Mouse (Mus musculus) kidney, postnatal 25 days (tissue): ENCODE results near the gene Med17.

Experiments used
- DNase-seq, 2 experiments: peaks; one replicate each; pipeline ENCODE4 v3.0.0; 2021; ENCODE audit warnings: mixed read lengths in 2 of 2

Gene Med17

DNA sequence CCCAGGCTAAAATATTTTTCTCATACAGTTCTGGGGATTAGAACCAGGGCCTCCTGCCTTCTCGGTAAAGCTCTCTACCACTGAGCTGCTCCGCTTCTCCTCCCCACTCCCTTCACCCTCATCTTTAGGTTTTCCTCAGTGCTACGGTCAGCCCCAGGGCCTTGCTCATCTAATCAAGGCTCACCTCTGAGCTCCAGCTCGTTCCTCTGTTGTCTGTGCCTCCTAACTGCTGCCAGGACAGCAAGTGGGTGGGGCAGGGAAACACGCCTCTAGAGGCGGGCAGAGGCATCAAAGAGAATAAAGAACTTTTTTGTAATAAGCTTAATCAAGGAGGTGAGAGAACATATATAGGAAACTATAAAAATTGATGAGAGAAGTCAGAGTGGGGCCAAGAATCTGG lies 8.1 kb upstream of the Med17 start:
- DNase-seq, result no peak

DNA sequence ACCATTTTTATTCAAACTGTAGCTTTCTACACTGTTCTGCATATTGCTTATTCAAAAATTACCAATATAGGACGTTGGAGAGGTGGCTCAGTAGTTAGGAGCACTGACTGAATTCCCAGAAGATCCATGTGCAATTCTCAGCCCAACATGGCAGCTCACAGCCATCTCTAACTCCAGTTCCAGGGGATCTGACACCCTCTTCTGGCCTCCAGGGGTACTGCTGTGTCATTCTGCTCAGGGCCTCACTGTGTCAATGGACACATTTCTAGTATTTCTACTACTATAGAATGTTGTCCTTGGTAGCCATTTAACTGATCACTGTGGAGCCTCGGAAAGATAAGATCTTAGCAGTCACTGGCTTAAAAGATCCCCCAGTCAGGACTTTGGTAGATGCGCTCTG lies 5.7 kb upstream of the Med17 start:
- DNase-seq, result peak in 1 of 2 experiments; percentile 54

DNA sequence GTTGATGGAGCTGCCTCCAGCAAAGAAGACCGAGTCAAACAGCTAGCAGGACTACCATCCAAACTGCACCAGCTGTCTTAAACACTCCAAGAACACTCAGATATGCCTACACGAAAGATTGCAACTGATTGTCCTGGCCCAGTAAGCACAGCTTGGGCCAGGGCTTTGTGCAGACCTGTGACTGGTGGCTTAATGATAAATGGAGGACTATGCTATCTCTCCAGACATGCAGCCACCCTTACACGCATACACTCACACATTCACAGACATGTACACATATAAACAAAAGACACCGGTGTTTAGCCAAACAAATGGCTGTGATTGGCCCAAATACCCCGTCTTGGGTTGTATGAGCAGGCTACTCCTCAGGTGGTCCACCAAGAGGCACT lies 754 bp upstream of the Med17 start:
- DNase-seq, result no peak

DNA sequence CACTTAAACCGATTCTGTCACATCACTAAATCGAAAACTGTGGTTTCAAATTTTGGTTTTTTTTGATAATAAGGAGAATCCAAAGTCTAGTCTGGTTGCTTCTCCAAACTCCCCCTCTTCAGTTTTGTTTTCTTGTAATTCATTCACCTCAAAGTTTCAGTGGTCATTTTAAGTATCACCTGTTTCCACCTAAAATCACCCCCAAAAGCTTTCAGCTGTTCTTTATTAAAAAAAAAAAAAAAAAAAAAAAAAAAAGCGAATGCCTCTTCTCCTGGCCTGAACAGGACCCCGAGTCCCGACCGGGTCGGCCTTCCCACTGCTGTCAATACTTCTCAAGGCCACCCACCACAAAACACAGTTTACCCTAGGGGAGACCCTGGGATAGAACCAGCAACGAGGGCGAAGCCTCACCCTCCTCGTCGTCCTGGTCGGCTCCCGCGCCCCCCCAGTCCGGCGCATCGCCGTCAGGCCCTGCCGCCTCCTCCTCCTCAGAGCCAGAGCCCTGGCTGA lies 537 bp downstream of the Med17 start:
- no peak for DNase-seq

DNA sequence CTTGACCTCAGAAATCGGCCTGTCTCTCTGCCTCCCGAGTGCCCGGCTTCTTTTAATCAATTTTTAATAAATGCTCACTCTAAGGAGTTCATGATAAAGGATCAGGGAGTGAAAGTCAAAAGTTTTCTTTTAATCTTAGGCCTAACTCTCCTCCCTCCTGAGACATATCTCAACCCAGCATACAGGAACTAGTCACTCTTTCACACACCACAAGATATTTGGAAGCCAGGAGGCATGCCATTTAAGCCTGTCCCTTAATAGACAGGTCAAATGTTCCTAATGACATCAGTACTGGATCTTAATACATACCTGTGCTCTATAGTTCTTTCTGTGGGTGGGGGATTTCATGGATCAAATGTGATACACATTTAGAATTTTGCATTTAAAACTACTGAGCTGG lies 1.4 kb downstream of the Med17 start:
- DNase-seq, result no peak

DNA sequence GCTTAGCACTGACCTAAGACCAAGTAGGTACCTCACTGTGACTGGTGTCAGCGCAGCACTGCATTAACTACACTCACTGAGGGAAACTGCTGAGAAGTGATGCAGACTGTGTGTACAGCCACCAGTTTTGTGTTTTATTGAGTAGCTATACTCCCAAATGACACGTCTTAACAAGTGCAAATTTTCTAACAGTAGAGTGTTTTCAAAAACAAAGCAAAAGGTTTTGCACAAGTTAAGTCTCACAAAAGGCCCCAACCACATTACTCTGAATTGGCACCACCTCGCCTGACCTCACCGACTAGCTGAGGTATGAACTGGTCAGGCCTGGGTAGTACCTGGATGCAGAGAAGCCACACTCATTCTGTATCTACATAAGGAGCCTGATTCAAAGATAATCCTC lies 2.9 kb downstream of the Med17 start:
- no peak for DNase-seq

DNA sequence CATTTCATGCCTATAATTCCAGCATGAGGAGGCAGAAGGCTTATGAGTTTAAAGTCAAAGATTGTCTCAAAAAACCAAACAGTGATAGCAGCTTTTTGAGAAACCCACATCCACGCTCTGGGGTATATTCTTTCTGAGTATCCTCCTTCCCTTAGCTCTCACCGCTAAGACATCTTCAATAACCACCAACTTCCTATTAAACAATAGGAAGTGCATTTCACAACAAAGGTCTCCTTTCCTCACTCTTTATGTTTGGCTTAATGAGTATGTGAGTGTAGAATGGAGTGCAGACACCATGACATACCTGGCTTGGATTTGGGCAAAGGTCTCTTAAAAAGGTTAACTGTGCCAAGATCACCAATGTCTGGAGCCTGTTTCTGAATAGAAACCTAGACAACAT lies 5.8 kb downstream of the Med17 start:
- no peak for DNase-seq

DNA sequence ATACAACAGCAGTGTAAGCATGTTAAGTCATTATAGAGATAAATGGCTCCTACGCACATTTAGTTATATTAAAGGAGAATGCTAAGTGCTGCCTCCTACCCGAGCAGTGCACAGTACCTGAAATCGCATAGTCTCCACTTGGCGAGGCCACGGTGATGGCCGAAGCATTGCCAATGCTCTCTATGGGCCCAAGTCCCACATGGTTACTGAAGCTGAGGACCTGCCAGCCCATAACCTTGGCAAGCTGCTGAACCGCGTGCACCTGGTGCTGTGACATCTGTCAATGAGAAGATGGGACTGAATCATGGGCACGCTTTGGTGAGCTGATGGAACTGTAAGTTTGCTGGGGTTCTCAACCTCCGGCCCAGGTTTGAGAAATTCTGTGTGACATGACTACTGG lies 16.2 kb downstream of the Med17 start:
- DNase-seq, result no peak

DNA sequence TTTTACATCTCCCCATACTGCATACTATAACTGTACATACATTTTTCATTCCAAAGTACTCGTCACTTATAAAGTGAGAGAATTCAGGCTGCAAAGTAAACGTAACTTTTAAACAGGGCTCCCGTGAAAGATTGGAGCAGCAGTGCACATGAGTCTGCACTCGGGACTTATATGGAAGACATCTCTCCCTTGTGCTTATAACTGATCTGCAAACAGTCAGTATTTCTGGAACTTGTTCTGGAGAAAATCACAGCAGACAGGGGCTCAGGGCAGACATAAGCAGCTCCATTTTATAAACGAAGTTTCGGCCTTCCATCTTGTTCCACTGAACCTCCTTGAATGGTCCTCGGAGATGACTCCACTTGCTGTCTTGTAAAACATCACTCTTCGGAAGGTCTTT lies 17.8 kb downstream of the Med17 start:
- DNase-seq, result no peak

DNA sequence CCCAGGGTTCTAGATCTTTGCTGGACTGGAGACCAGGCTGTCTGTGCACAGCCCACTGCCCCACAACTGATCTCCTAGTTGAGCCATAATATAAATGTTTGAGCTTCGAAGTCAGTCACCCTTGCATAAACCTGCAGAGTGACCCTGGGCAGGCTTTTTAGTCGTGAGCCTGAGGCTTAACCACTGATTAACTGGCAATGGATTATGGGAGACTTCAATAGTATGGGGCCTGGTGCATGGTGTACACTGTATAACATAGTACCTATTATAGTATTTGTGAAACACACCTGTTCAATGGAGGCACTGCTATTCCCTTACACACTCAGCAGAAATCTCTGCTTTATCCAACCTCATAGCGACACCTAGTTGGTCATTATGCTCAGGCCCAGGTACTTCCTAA lies 23.5 kb downstream of the Med17 start:
- DNase-seq, result no peak

DNA sequence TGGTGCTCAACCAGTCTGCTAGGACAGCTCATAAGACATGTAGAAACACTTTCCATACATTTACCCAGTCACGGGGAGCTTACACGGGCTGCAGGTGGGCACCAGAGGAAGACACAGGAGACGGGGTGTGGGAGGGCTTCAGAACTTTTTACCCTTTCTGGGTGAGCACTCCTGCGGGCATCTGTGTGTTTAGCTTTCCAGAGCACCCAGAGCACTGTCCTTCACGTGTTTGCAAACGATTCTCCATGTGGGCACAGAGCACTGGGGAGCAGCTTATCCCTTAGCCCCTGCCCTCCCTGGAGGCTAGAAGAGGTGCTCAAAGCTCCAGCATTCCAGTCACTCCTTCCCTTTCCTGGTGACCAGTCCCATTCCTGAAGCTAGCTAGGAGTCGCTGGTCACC lies 25.2 kb downstream of the Med17 start:
- peak in 1 of 2 experiments; percentile 67 for DNase-seq

DNA sequence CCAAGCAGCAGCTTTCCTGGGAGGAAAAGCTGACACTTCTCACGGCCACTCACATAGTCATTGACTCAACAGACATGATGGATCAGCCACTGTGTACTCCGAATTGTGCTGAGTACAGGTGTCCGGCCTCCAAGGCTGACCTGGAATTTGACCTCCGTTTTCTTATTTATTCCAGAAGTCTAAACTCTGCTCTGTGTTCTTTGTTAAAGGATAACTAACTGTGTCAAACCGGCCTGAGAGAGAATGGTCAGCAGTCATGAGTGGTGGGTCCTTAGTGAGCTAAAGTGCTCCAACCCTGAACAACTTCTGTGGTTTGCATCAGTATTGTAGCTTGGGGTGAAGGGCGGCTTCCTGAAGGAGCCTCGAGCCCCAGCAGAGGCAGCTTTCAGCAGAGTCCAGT lies 27.5 kb downstream of the Med17 start:
- peak; percentile 62 to 84 for DNase-seq

DNA sequence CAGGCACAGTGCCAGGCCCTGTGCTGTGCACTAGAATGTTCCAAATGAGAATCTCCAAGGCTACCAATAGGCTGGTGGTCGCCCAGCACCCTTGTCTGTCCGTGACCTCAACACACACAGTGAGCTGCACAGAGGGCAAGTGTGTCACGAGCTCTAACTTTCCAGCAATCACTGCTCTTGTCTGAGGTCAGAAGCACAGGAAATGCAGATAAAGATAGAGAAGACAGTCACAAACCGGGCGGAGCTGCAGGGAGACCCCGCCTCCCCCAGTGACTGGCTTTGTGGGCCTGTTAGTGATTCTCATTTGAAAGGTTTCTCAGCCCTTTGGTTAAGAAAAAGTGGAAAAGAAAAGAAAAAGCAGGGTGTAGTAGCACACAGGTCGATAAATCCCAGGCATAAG lies 29.4 kb downstream of the Med17 start:
- peak; percentile 36 to 62 for DNase-seq

DNA sequence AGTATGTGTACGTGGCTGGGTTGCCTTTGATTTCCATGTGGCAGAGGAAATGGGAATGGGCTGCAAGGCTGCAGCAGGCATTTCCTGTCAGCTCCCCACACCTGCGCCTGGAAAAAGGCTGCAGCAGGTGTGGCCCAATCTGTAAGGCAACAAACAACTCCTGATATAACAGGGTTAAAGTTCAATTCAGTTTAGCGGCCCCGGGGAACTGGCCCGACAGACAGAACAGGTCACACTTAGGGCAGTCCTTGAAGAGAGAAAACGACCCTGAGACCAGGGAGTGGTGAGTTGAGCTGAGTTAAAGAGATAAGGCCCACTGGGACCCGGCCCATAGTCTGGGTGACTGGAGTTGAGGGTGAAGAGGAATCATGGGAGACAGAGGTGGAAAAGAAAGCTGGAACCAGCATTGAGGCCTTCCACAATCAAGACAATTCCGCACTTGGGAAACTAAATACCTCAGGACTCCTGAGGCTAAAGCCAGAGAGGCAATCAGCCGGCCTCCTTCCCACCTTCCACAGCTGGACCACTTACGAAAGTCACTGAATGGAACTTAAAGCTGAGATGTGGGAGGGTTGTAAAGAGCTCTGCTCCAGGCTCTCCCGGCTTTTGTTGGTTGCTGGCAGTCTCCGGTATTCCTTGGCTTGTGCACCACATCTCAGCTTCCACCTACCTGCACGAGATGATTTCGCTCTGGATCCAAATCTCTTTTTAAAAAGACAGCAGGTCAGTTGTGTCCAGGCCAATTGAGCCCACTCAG lies 34.2 kb downstream of the Med17 start:
- peak; percentile 22 to 69 for DNase-seq

DNA sequence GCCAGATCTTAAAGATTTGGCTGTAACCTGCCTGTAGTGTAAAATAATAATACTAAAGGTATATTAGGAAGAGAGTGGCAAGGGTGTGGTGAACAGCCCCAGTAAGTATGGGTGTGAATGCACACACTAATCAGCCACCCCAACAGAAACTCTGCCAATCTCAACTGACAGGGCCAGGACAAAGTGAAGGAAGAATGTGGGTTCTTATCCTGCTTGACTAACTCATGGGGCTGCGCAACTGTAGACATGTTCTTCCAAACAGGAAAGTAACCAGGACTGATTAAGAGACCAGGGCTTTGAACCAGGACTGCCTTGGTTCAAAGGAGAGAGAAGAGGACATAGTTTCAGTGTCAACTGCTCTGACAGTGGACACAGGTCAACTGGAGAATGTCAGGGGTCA lies 37.6 kb downstream of the Med17 start:
- no peak for DNase-seq

DNA sequence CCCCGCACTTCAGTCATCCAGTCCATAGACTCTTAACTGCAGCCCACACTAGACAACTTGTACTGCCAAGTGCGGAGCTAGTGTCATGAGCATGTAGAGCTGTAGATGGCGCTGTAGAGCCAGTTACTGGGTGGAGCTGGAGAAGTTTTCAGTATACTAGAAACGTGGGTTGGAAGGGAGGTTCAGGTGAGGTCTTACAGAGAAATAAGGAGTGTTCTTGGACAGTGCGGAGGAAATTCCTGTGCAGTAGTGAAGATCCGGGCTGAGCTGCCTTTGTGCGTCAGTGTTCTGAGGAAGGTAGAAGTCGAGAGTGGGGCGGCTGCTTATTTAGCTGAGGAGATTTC lies 38.2 kb downstream of the Med17 start:
- peak; percentile 85 to 88 for DNase-seq

DNA sequence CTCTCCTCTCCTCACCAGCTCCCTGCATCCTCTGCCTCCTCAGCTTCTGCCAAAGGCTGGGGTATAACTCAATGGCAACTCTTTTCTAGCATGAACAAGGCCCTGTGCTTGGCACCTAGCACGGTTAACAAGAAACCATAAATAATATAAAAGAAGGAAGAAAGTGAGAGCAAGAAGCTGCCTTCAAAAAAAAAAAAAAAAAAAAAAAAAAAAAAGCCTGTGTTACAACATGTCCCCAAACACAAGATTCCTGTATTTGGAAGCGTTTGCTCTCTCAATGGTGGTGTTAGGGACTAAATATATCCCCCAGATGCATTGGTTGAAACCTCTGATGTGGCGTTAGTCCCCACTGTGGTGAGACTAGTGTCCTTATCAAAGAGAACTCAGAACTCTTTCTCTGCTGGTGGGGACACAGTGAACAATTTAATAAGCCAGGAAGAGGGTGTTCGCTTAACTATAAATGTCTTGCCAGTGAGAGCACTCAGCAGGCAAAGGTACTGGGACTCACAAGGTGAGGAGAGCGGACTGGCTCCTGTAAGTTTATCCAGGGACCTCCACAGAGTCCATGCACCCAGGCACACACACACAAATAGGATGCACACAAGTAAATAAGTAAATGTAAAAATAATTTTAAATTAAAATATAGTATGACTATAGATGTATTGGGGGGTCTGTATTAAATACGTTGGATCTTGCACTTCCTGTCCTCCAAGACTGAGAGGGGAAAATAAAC lies 38.7 kb downstream of the Med17 start:
- DNase-seq, result peak in 1 of 2 experiments; percentile 21

DNA sequence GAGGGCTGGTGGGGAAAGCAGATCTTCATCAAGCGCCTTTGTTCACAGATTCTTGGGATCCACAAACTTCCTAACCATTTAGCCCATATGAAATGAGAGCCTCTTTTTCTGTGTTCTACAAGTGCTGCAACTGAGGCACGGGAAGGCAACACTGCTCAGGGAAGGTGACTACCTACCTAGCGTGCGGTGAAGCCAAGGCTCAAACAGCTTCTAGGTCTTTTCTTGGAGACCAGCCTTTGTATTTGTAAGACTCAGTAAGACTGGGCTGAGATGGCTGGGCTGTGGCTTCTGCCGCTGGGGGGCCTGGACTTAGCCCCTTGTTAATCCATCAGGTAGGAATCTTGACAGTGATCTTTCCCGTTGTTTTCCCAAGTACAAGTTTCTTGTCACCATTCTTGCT lies 39.7 kb downstream of the Med17 start:
- no peak for DNase-seq

DNA sequence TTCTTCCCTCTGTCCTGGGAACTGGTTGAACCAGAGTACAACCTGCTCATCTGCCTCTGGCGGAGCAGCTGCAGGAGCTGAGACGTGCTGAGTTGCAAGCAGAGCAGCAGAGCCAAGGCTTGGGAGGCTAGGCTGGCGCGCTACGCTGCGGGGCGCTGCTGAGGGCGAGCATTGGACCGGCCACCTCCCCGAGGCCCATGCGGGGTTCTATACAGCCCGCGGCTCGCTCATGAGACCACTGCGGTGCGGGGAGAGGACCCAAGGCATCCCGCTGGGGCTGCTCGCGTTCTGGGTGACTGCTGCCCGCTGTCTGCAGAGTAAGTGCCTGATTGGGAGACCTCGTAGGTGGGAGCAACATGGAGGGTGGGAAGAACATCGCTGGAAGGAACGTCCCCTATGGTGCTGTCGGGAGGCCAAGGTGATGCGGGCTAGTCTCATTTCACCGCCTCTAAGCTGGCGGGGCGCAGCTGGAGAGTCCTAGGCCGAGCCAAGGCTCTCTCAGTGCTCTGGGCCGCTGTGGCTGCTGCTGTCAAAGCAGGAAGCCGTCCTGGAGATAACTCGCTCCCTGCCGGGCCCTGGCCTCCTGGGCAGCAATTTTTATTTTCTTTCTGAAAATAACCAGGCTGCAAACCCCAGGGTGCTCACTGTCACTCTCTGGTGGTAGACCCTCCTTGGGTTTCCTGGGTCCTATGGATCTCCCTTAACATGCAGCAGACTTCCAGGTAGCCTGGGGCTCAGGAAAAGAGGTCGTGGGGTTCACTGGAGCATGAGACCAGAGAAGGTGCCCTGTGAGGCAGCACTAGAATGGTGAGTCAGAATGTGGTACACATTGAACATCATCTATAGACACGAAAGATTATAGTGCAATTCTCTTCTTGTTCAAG lies 40.4 kb downstream of the Med17 start, which contains the start of gene Vstm5:
Gene Vstm5 (plus strand): TSS at position 4 of the 884 bp plus-strand sequence.
- peak; percentile 44 to 75 for DNase-seq

DNA sequence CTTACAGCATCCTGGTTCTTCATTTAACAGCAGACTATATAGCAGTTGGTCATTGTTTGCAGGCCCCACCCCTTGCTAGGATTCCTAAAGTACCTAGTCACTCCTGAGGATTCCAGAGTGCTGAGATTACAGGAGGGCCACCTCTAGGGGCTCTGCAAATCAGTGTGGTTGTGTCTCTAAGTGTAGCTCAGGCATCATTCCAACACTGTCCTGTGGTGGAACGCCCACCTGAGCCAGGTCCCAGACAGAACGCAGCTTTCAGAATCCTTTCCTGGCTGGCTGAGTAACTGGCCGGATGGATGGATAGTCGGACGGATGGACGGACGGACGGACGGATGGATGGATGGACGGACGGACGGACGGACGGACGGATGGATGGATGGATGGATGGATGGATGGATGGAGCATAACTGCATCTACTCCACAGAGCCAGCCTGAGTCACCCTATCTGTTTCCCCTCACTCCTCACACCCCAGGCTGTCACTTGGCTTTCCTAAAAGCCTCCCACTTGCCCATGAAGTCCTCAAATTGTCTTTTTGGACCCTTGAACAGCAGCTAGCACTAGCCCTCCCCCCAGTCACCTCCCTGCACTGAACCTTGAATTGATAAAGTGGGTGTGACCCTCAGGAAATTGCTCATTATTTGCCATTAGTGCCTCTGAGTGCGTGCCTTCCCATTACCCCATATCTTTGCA lies 41.3 kb downstream of the Med17 start:
- DNase-seq, result no peak

DNA sequence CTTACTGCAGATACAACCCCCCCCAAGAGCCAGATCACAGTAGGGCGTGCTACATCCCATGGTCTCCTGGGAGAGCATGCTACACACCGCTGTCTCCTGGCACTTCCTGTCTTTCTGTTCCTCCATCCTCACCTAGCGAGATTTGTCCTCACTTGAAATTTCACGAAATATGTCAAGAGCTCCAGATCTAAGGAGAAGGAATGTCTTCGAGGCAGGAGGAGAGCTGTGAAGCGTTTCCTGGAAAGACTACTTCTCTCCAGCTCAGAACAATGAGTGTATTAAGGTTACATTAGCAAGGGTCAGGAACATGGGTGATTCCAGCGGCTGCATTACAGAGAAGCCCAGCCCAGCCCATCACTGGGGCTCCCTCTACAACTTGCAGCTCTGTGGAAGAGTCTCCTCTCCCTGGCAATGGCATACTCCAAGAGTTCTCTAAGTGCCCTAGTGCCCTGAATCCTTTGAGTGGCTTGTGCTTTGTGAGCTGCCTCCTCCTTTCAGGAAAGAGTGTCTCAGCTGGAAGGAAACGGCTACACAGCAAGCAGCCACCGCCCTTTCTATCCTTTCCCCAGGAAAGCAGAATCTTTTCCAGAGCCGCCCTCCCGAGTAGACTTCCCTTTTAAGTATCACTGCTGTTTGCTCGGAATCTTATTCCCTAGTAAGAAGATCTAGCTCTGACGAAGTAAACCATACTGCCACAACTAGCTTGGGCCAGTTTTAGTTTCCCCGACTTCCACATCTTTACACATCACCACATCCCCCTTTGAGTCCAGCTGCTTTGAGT lies 42.0 kb downstream of the Med17 start:
- no peak for DNase-seq

DNA sequence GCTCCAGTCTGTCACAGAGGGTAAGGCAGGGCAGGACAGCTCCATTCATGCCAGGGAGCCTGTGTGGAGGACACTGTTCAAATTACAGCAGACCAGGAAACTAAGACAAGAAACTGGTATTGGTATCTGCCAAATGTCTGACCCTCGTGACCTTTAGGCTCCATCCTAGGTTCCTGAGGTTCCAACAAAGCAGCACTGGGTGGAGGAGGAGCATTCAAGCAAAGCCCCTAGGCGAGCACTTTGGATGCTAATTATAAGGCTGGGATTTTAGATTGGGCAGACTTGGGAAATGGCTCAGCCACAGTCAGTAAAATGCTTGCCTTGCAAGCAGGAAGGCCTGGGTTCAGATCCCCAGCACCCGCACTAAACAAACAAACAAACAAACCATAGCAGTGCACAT lies 43.7 kb downstream of the Med17 start:
- DNase-seq, result no peak
